Mouse (Mus musculus): ENCODE data around the gene Olfr373. TPM values are rescaled to one million over a fixed set of nuclear protein-coding genes. Genes with fewer than 3 reads are reported as not detected.
A peak's percentile ranks its signal among the peaks of the same experiment; 100 is the strongest.

Gene Olfr373
- total RNA-seq, 2 experiments from 2014 or later = not detected

GRCm38 (mm10) chr8:72135446-72136301 lies 52.7 kb downstream of the Olfr373 start:
- Histone ChIP-seq H3K4me3 (peak overlapping the region; percentile 57), H3K27ac (peak overlapping the region; percentile 79)
- intact Hi-C loops (cut with DNase I) = loop anchor here (10.0 kb wide), 2 partner anchors 211 to 461 kb away; partner anchors contain the start of genes Jak3 and Unc13a
- peak in 1 of 2 experiments; percentile 42 for DNase-seq (ENCODE audit: extremely low spot score in 1 of 2, low spot score in 2 of 2)
- peak; percentile 22; the same call in 1 of the 2 replicates for TF ChIP-seq CTCF (IDR thresholded peaks at IDR 0.05)

- Histone ChIP-seq H3K27ac (peak overlapping the region; percentile 79), H3K4me3 (peak overlapping the region; percentile 57)
- peak in 1 of 2 experiments; percentile 18 for DNase-seq (ENCODE audit: extremely low spot score in 1 of 2, low spot score in 2 of 2)
- intact Hi-C loops (cut with DNase I) = loop anchor here (10.0 kb wide), 2 partner anchors 212 to 462 kb away; partner anchors contain the start of genes Jak3 and Unc13a
- TF ChIP-seq CTCF (IDR thresholded peaks at IDR 0.05) = no peak
These were observed 53.5 kb downstream of the Olfr373 start for GRCm38 (mm10) chr8:72136302-72136978.

- H3K4me3 ChIP-seq = no peak overlapping the region
- TF ChIP-seq CTCF (IDR thresholded peaks at IDR 0.05) = no peak
- DNase-seq (ENCODE audit: extremely low spot score in 1 of 2, low spot score in 2 of 2) = no peak
- intact Hi-C loops (cut with DNase I) = loop anchor here (10.0 kb wide), 2 partner anchors 213 to 463 kb away; partner anchors contain the start of genes Jak3 and Unc13a
- no peak overlapping the region for H3K27ac ChIP-seq
These were observed 54.5 kb downstream of the Olfr373 start for GRCm38 (mm10) chr8:72137431-72137830.

GRCm38 (mm10) chr8:72138456-72138855 lies 55.5 kb downstream of the Olfr373 start:
- TF ChIP-seq CTCF (IDR thresholded peaks at IDR 0.05) = no peak
- intact Hi-C loops (cut with DNase I) = loop anchor here (10.0 kb wide), 2 partner anchors 214 to 464 kb away; partner anchors contain the start of genes Jak3 and Unc13a
- no peak for DNase-seq (ENCODE audit: extremely low spot score in 1 of 2, low spot score in 2 of 2)
- no peak overlapping the region for H3K27ac ChIP-seq
- H3K4me3 ChIP-seq = no peak overlapping the region

- Histone ChIP-seq H3K4me3 (no peak overlapping the region), H3K27ac (no peak overlapping the region)
- DNase-seq (ENCODE audit: extremely low spot score in 1 of 2, low spot score in 2 of 2) = no peak
- intact Hi-C loops (cut with DNase I) = no loop called here
- TF ChIP-seq CTCF (IDR thresholded peaks at IDR 0.05) = no peak
These were observed 60.4 kb downstream of the Olfr373 start for GRCm38 (mm10) chr8:72143256-72143824.

DNA sequence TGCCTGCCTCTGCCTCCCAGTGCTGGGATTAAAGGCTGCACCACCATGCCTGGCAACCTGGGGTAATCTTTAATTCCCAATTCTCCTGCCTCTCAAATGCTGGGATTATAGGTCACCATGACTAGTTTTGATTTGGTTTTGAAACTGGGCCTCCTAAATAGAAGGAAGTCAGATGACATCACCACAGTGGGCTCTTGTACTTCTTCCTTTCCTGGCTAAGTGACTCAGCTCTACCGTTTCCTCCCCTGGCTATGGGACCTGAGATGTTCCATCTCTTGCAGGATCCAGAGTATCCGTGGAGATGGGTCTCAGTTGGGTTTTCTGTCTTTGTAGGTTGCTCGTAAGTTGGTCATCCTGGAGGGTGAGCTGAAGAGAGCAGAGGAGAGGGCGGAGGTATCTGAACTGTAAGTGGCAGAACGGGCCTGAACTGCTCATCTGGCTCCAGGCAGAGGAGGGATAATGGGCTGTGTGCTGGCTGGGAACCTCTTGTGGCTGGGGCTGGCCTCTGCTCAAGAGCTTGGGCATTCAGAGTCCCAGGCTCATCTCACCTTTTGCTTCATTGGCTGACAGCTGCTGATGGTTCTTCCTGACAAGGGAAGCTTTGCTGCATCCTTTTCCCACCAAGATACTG lies 61.5 kb downstream of the Olfr373 start:
- TF ChIP-seq CTCF (IDR thresholded peaks at IDR 0.05) = no peak
- Histone ChIP-seq H3K4me3 (no peak overlapping the region), H3K27ac (no peak overlapping the region)
- no peak for DNase-seq (ENCODE audit: extremely low spot score in 1 of 2, low spot score in 2 of 2)
- intact Hi-C loops (cut with DNase I) = no loop called here

DNA sequence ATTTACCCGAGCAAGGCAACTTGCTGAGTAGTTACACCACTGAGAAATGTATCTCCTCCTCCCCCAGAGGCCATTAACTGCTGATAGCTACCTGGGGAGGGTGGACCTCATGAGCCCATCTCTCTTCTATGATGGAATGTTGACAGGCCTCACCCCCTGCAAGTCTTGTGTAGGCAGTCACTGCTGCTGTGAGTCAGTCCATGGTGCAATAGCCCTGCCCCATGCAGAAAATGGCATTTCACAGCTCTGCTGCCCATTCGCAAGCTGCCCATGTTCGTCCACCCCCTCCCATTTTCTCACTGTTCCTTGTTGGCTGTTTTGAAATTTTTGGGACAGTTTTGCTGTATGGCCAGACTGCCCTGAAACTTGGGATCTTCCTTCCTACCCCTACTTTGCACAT lies 62.5 kb downstream of the Olfr373 start:
- DNase-seq (ENCODE audit: extremely low spot score in 1 of 2, low spot score in 2 of 2) = no peak
- TF ChIP-seq CTCF (IDR thresholded peaks at IDR 0.05) = no peak
- no peak overlapping the region for H3K27ac ChIP-seq
- no peak overlapping the region for H3K4me3 ChIP-seq
- intact Hi-C loops (cut with DNase I) = no loop called here

DNA sequence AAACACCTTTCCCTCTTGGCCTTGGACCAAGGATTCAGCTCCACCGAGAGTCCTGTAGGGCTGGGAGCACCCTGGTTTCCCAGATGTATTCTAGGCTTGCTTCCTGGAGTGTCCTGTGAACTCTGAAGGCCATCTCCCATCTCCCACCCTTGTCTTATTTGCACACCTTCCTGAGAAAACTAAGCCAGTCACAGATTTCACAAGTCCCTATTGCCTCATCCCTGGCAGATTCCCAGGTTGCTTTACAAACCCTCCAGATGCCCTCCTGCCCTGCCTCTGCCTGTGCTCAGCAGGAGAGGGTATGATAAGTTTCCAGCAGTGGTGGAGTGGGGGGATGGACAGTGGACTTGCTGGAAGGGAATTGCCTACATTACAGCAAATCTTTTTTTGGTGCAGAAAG lies 63.1 kb downstream of the Olfr373 start:
- intact Hi-C loops (cut with DNase I) = no loop called here
- H3K4me3 ChIP-seq = no peak overlapping the region
- H3K27ac ChIP-seq = no peak overlapping the region
- DNase-seq (ENCODE audit: extremely low spot score in 1 of 2, low spot score in 2 of 2) = no peak
- no peak for TF ChIP-seq CTCF (IDR thresholded peaks at IDR 0.05)

DNA sequence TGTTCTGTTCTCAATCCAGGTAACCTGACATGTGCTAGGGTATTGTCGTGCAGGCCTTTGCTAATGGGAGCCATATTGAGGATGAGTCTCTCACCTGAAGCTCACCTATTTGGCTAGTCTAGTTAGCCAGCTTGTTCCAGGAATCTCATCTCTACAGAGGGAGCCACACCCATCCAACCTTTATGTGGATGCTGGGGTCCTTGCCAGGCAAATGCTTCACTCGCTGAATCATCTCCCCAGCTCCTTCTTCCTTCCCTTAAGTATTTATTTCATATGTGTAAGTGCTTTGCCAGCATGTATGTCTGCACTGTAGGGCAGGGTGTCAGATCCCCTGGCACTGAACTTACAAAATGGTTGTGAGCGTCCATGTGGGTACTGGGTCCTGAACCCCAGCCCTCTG lies 63.6 kb downstream of the Olfr373 start:
- intact Hi-C loops (cut with DNase I) = no loop called here
- Histone ChIP-seq H3K4me3 (no peak overlapping the region), H3K27ac (no peak overlapping the region)
- no peak for DNase-seq (ENCODE audit: extremely low spot score in 1 of 2, low spot score in 2 of 2)
- TF ChIP-seq CTCF (IDR thresholded peaks at IDR 0.05) = no peak

- no peak for TF ChIP-seq CTCF (IDR thresholded peaks at IDR 0.05)
- DNase-seq (ENCODE audit: extremely low spot score in 1 of 2, low spot score in 2 of 2) = no peak
- Histone ChIP-seq H3K4me3 (no peak overlapping the region), H3K27ac (no peak overlapping the region)
- intact Hi-C loops (cut with DNase I) = no loop called here
These were observed 64.3 kb downstream of the Olfr373 start for GRCm38 (mm10) chr8:72147266-72147665.

DNA sequence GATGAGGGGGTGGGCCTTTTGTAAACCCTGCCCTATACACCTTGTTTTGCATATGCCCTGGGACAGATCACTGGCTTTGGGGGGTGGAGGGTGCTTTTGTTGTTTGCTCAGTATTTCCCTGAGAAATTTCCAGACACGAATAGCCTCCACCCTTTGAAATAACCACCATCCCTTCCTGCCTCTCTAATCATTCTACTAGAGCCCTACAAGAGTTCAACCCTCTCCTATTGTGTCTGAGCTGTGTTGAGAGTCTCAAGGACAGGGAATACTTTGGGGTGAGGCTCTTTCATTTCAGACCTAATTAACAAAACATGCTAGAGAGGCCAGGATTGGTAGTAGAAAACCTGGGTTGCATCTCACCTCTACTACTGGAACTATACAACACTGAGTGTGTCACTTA lies 66.1 kb downstream of the Olfr373 start:
- no peak for DNase-seq (ENCODE audit: extremely low spot score in 1 of 2, low spot score in 2 of 2)
- Histone ChIP-seq H3K27ac (no peak overlapping the region), H3K4me3 (no peak overlapping the region)
- intact Hi-C loops (cut with DNase I) = no loop called here
- no peak for TF ChIP-seq CTCF (IDR thresholded peaks at IDR 0.05)

All from left cerebral cortex, adult 2 months (tissue).